ENCODE assay signal across 18 mouse cellular contexts in the genomic region with DNA sequence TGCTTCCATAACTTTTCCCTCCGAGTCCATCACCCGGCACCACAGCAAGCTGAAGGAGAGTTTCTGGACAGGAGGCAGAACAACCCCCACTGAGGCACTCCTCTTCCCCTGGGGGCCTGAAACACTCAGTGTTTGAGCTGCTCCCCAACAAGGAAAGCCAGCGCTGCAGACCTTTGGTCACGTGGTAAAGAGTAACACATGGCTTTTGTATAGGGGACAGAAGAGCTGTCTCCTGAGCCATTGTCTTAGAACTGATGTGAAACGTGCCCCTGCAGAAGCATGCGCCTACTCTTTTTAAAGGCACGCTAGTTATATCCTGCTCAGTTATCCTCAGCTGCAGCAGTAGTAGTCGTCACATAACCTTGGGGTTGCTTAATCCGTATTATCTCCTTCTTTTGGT. TPM values are rescaled to one million over a fixed set of nuclear protein-coding genes. Genes with fewer than 3 reads are reported as not detected.
DNase-seq lines count a peak whose midpoint lies in the region; ATAC-seq and TF ChIP-seq lines count a peak whose summit lies in the region.
"Had no signal": no experiment of that assay in that cellular context is flagged by ENCODE, and none has a peak within 500 bp of the region (broad histone marks: within the 10 kb centered on the region; RNA-seq: fewer than 3 reads in every experiment).

No protein-coding gene starts in this region.

- TF ChIP-seq POLR2A in ES-Bruce4 (IDR thresholded peaks at IDR 0.05; ENCODE audit: insufficient read depth, low read length), result no peak

- H3K27me3 ChIP-seq in heart, embryonic 12.5 days (replicated peaks), result no peaks in the 10 kb centered on the region
- no peaks in the 10 kb centered on the region for H3K27me3 ChIP-seq in ES-Bruce4 (ENCODE audit: control insufficient read depth, insufficient read depth, low read length, poor library complexity, severe bottlenecking)
- H3K27me3 ChIP-seq in hindbrain, embryonic 14.5 days (ENCODE audit: control insufficient read depth, insufficient read depth, low read length), result no peaks in the 10 kb centered on the region
- H3K27me3 ChIP-seq: CH12.LX; liver, embryonic 13.5 days; stomach, embryonic 15.5 days had no signal

- DNase-seq in embryo, embryonic 10.5 days (ENCODE audit: low spot score), result peak; percentile 28
- no peak for DNase-seq in embryo, embryonic 9.5 days (ENCODE audit: extremely low spot score)
- no peak for DNase-seq in heart, postnatal 4 days
- DNase-seq in hindbrain, embryonic 14.5 days (ENCODE audit: low spot score), result no peak
- DNase-seq in liver, result no peak
- no peak for DNase-seq in MN1 (ENCODE audit: low spot score)
- DNase-seq: adrenal gland, adult 8-10 months; cerebellum, adult 2 months; heart, adult 18-20 months; left cerebral cortex, postnatal 4 days; liver, embryonic 13.5 days; spleen, adult 18-20 months had no signal

- ATAC-seq in heart, embryonic 12.5 days (ENCODE audit: insufficient number of reproducible peaks, low FRiP score), result no peak; the same call in 1 of the 2 replicates
- peak; percentile 27; the same call in 1 of the 2 replicates for ATAC-seq in hindbrain, embryonic 14.5 days (ENCODE audit: low FRiP score)
- ATAC-seq: inflammation-experienced regulatory T-cells, adult 6 months had no signal

- no peaks in the 10 kb centered on the region; the same call in 1 of the 2 replicates for H3K9me3 ChIP-seq in heart, embryonic 12.5 days (replicated peaks)
- no peaks in the 10 kb centered on the region for H3K9me3 ChIP-seq in ES-Bruce4 (replicated peaks; ENCODE audit: control insufficient read depth, insufficient read depth, low read length, poor library complexity, severe bottlenecking)
- H3K9me3 ChIP-seq in hindbrain, embryonic 14.5 days (ENCODE audit: control insufficient read depth, low read length), result 0 out of 2 replicates have a peak, but pooled peaks cover 3% of the 10 kb centered on the region
- H3K9me3 ChIP-seq: liver, embryonic 13.5 days; stomach, embryonic 15.5 days had no signal

- WGBS in heart, embryonic 12.5 days, result 53% methylated on average over 9 of the region's 9 CpGs
- WGBS in hindbrain, embryonic 14.5 days, result 31% methylated on average over 9 of the region's 9 CpGs

- TF ChIP-seq CTCF in ES-Bruce4 (IDR thresholded peaks at IDR 0.05; ENCODE audit: low read depth, low read length), result no peak

- no peak overlapping the region for H3K27ac ChIP-seq in heart, embryonic 12.5 days (ENCODE audit: poor library complexity, severe bottlenecking)
- H3K27ac ChIP-seq in ES-Bruce4 (ENCODE audit: insufficient read depth, low read length), result no peak overlapping the region
- no peak overlapping the region for H3K27ac ChIP-seq in hindbrain, embryonic 14.5 days
- H3K27ac ChIP-seq: liver, embryonic 13.5 days; stomach, embryonic 15.5 days had no signal

- TF ChIP-seq EP300 in ES-Bruce4 (IDR thresholded peaks at IDR 0.05; ENCODE audit: insufficient read depth, low read depth, low read length), result 0 out of 2 replicates have a peak, but pooled peaks have one; percentile 43

- no peak overlapping the region for H3K4me3 ChIP-seq in heart, embryonic 12.5 days
- no peak overlapping the region for H3K4me3 ChIP-seq in ES-Bruce4 (ENCODE audit: low read depth, low read length)
- no peak overlapping the region for H3K4me3 ChIP-seq in hindbrain, embryonic 14.5 days (replicated peaks; ENCODE audit: low read length)
- H3K4me3 ChIP-seq: liver, embryonic 13.5 days; stomach, embryonic 15.5 days had no signal

- H3K4me2 ChIP-seq in heart, embryonic 12.5 days, result 0 out of 2 replicates have a peak overlapping the region, but pooled peaks have one; percentile 26
- no peak overlapping the region for H3K4me2 ChIP-seq in hindbrain, embryonic 14.5 days (replicated peaks)
- H3K4me2 ChIP-seq: liver, embryonic 13.5 days; stomach, embryonic 15.5 days had no signal

- H3K36me3 ChIP-seq in heart, embryonic 12.5 days, result peaks cover 11% of the 10 kb centered on the region
- no peaks in the 10 kb centered on the region for H3K36me3 ChIP-seq in ES-Bruce4 (ENCODE audit: control insufficient read depth, insufficient read depth, low read length, poor library complexity, severe bottlenecking)
- no peaks in the 10 kb centered on the region for H3K36me3 ChIP-seq in hindbrain, embryonic 14.5 days (replicated peaks; ENCODE audit: control insufficient read depth, insufficient read depth)
- H3K36me3 ChIP-seq: liver, embryonic 13.5 days; stomach, embryonic 15.5 days had no signal

- peaks cover 22% of the 10 kb centered on the region for H3K4me1 ChIP-seq in heart, embryonic 12.5 days (replicated peaks)
- H3K4me1 ChIP-seq in ES-Bruce4 (ENCODE audit: control insufficient read depth, insufficient read depth, low read length), result no peaks in the 10 kb centered on the region
- no peaks in the 10 kb centered on the region; the same call in 1 of the 2 replicates for H3K4me1 ChIP-seq in hindbrain, embryonic 14.5 days (replicated peaks; ENCODE audit: control insufficient read depth, insufficient read depth, low read length)

- H3K9ac ChIP-seq in heart, embryonic 12.5 days, result no peak overlapping the region
- H3K9ac ChIP-seq in ES-Bruce4 (ENCODE audit: low read depth, poor library complexity, severe bottlenecking), result no peak overlapping the region
- H3K9ac ChIP-seq in hindbrain, embryonic 14.5 days, result no peak overlapping the region
- H3K9ac ChIP-seq: liver, embryonic 13.5 days; stomach, embryonic 15.5 days had no signal

RNA-seq across cellular contexts. Expression of a gene that starts 32.0 kb away (rescaled TPM):
- 21.0 and 23.2 TPM in 2 replicates for polyA plus RNA-seq in heart, embryonic 12.5 days (2016; fragmentation: Nextera tagmentation; extraction: Ambion mirVana)
- total RNA-seq in heart, postnatal 4 days (2021), result 1 to 10 TPM; 6.9 to 7.0 TPM
- polyA plus RNA-seq in ES-Bruce4 (2011; ENCODE audit: insufficient read depth, insufficient read length, low read depth, missing spikeins), result 157 and 164 TPM in 2 replicates
- polyA plus RNA-seq in hindbrain, embryonic 14.5 days (2014; fragmentation: Nextera tagmentation; extraction: Ambion mirVana), result 4.3 and 4.9 TPM in 2 replicates
- total RNA-seq: CH12.LX; neutrophil, adult 5-6 weeks had no signal
